Mouse (Mus musculus): Measurements from ENCODE around the gene Tpbg. TPM values are rescaled to one million over a fixed set of nuclear protein-coding genes. Genes with fewer than 3 reads are reported as not detected.

The Tpbg gene
- 5.7 and 5.9 TPM in 2 replicates for polyA plus RNA-seq (2012; rRNA removed)

DNA sequence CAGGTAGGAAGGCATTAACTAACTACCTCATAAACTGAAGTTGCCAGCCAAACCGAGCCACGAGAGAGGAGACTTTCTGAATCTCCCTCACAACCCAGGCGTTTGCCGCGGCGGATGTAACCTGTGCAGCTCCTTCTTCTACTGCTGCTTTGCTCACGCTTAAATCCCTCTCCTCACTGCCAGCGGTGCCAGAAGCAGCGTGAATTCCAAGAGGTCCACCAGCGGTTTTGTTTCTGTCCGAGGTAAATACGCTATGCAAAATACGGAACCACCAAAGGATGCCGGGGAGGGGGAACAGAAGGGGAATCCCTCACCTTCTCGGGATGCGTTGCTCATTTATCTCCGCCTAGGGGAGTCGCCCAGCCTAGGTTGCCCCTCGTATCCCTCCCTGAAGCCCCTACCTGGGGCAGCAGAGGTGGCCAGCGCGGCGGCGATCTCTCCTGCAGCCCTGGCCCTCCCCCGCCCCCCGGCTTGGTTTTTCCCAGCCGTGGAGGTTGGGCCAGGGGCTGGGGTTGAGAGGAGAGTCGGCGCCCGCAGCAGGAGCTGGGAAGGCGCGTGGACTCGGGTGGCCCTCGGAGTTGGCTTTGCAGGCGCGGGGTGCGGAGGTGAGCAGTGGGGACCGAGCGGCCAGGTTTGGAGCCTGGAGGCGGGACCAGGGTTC is at the start of gene Tpbg:
TSS of gene Tpbg (plus strand) at position 30 of the 661 bp plus-strand sequence.

Other genes starting within 250 kb of the Tpbg start
- 4.5 and 4.8 TPM in 2 replicates for gene Ibtk, start 93.0 kb upstream of the Tpbg start, polyA plus RNA-seq (2012; rRNA removed)

Data from colon, adult 2 months (tissue).